Mouse (Mus musculus): ENCODE data around the gene Ncam1.

GRCm38 (mm10) chr9:49777015-49777637, 21.6 kb downstream of the Ncam1 start:
- TF ChIP-seq CTCF (conservative IDR thresholded peaks at IDR 0.05; ENCODE audit: insufficient read depth, insufficient read length, low read depth, low read length) (no peak), POLR2A (IDR thresholded peaks at IDR 0.05; ENCODE audit: low read depth, low read length) (no peak)
